Mouse (Mus musculus) megakaryocyte, embryonic 14.5 days (primary cell): Measurements from ENCODE around the gene Dctn3.

ENCODE experiments used
- FLI1 ChIP-seq: IDR thresholded peaks from 2 replicates; pipeline ENCODE4 v1.6.1; 2012; ENCODE audit warnings: low read length, inconsistent platforms, mixed read lengths
- GATA1 ChIP-seq: IDR thresholded peaks from 3 replicates; pipeline ENCODE4 v1.6.1; 2012; ENCODE audit warnings: mixed read lengths, low read length, inconsistent platforms, borderline replicate concordance

DNA sequence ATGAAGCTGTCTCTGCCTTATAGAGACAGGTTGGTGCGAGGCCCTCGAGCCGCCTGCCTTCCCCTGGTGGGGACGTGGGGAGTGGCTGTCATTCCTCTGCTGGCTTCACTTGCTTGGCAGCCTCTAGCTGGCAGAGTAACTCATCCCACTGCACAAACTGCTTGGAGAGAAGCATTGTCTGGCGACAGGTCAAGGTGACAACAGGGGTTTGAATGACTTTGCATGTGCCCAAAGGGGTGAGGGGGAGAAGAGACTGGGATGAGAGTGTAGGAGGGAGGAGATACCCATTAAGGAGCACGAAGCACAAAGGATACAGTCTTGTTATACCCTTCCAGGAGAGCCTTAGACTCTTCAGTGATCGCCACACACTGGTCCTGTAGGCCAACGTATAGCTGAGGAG, 7.9 kb downstream of the Dctn3 start:
- no peak for TF ChIP-seq GATA1
- TF ChIP-seq FLI1, result no peak
